Mouse (Mus musculus) lung, postnatal 36 days (tissue): ENCODE measurements around the gene Ndrg3.
A peak's percentile ranks its signal among the peaks of the same experiment; 100 is the strongest.
"Not testable (repeated sequence)": the region's sequence is repeated elsewhere in the genome, so short reads cannot be mapped to it uniquely, and the experiment has no call there.

Experiments used
- DNase-seq: peaks from one replicate; pipeline ENCODE4 v3.0.0; 2022; ENCODE audit warnings: mixed read lengths

Gene Ndrg3

DNA sequence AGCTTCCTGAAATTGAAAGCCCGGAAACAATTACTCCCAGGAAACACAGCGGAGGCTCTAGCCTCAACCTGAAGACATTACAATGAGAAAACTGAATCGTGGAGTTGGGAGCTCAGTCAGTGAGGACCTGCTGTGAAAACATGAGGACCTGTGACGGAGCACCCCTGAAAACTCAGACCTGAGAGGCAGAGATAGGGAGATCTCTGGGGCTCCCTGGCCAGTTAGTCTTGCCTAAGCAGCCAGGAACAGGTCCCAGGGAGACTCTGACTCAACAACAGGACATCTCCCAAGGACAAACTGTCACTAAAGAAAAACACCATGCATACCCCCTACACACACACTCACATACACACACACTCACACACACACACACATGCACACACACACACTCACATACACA, 93.5 kb downstream of the Ndrg3 start:
- DNase-seq: no peak

DNA sequence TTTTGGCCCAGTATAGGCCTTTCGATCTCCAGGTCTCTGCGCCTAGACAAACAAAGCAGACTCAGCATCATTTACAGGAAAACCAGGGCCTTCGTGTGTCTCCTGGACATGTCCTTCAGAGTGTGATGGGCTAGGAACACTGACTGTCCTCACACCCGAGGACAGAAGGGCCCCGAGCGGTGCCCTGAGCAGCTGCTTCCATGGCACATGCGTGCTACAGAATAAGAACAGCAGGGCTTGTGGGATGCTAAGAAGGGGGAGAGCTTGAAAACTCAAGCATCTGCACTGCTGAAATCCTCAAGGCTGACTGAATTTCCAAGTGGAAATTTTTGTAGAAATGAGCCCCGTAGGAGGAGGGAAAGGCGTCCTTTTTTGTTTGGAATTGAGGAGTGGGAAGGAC, 94.8 kb downstream of the Ndrg3 start:
- no peak for DNase-seq

DNA sequence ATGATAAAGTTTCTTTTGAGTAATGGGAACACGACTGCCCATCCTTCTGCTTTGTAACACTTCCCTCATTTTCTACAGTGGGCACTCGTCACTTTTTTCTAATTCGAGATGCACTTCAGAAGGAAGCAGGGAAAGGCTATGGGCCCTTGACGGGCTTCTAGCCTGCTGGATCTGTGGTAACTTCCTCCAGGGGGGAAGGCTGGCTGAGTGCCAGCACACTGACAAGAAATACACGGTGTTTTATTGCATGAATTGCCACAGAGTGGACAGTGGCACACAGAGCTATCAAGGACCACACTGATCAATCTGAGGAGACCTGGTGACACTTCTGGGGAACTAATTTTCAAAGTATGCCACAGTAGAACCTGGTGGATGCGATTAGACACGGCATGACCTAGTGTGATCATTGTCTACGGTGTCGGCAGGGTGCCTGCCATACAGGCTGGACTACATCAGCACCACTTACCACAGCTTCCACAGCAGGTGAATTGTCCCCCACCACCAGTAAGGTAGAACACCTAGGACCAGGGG, 95.4 kb downstream of the Ndrg3 start:
- DNase-seq: no peak

DNA sequence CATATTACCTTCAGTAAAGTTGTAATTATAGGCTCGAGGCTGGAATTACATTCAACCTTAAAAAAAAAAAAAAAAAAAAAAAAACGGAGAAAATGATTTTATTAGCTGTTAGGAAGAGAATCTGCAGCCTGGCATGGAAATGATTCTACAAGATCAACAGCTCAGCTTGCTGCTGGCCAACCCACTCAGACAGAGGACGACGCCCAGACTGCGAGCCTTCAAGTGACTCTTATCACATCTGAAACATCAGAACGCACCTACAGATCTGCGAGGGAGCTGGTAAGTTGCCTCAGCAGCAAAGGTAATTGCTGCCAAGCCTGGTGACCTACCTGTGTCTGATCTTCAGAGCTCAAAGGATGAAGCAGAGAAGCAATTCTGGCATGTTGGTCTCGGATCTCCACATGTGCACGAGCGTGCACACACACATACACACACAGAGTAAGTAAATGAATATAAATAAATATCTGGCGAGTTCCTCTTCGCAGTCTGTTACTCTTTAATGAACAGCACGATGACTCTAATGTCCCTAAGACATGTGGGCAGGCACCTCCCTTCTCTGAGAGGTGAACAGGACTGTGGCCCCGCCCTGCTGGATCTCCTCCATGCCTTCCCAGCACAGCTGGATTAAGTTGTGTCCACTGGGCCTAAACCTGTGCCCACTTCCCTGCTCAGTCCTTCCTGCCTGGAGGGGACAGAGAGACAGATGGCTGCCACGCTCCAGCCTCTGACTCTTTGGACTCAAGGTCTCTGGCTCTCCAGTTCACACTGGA, 97.2 kb downstream of the Ndrg3 start:
- no peak for DNase-seq

DNA sequence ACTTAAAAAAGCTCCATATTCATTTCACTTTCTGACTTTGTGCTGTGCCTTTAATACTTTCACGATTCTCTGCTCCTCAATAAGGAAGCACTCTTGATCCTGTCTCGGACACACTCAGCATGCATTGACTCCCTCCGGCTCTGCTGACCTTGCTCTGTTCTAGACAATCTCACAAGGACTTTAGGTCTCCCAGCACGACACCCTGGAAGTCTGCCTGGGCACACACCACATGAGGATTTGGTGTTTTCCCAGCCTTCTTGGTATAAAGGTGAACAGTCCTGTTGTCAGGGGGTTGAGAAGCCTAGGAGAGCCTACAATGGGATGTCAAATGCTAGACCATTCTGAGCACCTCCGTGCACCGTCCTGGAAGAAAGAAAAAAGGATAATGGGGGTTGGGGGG, 99.0 kb downstream of the Ndrg3 start:
- DNase-seq: no peak

DNA sequence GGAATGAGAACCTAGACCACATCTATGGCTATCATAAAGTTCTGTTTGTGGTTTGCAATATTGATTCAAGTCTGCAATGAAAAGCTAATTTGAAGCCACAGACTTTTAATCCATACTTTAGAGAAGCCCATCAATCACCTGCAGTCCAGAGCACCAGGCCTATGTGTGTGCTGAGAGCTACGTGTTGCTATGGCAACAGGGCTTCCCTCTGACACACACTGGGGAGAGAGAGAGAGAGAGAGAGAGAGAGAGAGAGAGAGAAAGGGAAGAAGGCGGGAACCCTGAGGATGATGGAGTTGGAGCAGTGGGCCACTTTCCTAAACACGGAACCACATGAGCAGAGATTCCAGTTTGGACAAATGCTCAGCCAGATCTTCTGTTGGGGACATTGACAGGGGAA, 99.6 kb downstream of the Ndrg3 start:
- DNase-seq: no peak

DNA sequence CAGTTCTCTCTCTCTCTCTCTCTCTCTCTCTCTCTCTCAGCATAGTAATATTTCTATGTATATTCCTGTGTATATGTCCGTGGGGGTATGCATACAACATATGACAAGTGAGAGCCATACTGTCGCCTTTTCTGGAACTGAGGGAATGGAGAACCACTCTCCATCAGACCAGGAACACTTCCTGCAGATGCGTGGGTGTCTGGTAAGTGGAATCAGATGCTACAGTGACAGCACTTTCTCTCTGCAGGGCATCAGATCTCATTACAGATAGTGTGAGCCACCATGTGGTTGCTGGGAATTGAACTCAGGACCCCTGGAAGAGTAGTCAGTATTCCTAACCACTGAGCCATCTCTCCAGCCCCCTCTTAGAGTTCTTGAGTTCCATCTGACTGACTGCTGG, 103.4 kb downstream of the Ndrg3 start:
- no peak for DNase-seq

DNA sequence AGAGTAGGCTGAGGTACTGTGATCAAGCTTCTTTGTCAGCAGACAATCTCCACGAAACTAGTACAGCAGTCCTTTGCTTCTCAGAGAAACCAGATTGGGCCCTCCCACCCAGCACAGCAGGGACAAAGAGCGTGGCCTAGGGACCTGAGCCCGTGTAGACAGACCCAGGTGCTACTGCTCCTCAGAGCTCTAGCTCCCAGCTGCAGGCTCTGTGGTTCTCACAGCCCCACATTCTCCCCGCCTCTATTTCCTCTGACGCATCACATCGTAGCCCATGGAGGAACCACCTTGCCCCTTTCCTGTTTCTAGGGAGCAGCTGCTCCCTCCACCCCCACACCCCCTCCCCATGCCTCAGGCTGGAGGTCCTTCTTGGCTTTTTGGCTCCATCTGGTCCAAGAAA, 104.8 kb downstream of the Ndrg3 start, which contains the start of gene Sla2:
Gene Sla2 (minus strand): TSS at position 176 of the 400 bp plus-strand sequence.
- DNase-seq: no peak

DNA sequence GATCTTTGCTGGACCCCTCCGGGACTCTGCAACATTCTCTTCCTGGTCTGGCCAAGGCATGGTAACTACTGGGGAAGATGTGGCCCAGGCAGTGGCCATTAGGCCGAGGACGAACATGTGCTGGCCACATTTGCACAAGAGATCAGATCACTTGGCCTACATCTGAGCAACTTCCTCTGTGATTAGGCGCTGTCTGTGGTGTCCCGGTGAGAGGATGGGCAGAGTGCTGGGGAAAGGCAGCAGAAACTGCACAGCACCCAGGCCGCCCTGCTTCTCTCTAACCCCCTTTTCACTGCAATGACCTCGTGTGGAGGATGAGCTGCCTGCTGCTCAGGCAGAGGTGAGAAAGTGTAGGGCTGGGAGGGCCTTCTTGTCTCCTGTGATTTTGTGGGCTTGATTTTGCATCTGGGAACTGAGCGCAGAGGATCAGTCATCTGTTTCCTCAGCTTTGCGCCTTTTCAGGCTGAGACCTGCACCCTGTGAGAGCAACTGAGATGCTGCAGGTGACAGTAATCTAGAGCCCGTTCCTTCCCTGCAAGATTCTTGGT, 105.7 kb downstream of the Ndrg3 start:
- DNase-seq: no peak

DNA sequence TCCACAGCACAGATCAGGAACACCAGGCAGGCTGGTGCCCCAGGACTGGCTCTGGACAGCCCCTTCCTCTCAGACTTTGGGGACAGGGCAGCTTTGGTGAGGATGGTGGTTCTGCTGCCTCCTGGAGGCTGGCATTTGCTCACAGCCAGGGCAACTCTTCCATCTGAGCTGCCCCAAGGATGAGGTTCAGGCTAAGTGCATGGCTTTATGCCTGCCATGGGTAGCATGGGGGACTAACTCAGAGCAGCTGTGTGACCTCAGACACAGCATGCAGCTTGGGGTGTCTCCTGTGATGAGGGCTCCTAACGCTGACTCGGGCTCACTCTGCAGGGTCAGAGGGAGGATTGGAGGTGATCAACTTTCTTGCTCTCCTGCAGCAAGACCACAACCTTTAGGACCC, 106.2 kb downstream of the Ndrg3 start:
- DNase-seq: not testable (repeated sequence)

DNA sequence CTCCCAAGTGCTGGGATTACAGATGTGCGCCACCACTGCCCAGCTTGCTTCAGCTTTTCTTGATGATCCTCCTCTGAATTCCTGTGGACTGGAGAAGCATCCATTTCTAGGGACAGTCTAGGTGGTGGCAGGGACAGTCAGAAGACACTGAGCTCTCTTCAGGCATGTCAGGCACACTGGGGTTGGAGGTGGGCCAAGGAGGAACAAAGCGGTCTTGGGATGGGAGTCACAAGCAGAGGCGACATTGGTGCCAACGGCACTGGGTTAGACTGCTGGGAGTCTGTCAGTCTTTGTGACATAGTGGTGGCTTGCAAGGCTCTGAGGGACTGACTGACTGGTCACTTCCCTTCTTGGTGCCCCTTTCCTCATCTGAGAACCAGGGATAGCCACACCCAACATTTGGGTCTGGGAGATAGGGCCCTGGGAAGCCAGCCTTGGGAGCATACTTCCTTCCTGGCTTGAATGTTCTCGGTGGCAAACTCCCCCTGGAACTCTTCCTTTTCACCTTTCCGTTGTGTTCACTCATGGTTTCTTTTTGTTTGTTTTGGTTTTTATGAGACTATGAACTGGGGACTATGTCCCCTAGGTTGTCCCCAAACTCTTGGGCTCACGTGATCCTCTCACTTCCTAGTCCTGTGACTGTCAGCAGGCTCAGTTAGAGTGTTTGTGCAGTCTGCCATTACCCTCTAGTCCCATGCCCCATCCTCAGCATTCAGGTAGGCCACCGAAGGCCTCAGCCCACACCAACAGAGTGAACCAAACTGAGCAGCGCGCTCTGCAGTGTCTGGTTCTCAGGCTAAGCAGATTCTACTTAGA, 107.3 kb downstream of the Ndrg3 start:
- DNase-seq: peak; percentile 29

DNA sequence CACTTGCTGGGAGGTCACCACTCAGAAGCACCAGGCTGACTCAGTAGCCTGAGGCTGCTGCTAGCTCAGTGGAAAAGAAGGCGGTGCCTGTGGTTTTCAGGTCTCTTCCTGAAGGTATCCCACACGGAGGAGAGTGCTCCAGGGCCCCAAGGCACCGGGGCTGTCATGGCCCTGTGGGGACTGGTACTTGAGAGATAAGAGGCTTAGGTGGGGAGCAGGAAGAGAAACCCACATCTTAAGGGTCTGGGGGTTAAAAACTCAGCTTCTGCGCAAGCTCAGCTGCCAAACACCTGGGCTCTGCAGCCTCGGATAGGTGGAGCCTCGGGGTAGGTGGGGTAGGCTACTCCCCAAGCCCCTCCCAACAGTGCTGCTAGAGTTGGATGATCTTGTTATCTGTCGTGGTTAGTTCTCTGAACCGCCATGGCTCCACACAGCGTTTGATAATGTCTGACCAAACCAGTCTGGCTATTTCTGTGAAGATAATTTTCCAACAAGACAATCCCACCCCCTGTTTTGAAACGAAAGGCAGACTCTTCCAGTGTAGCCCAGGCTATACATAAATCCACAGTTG, 109.3 kb downstream of the Ndrg3 start:
- no peak for DNase-seq

DNA sequence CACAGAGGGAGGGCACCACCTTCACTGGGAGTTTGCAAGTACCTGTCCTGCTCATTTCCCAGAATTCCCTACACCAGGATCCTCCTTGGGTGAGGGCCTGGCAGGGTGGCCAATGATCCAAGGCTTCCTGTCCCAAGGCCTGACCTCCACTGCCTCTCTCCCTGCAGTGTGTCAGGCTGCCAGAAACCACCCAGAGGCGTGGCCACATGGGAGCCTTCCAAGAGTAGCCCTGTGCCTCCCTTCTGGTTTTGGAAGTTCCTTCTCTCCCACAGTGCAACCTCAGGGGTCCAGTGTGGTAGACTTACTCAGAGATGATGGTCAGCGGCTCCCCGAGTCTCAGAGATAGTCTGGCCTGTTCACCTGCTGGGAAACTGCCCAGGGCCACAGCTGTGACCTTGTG, 112.3 kb downstream of the Ndrg3 start:
- no peak for DNase-seq

DNA sequence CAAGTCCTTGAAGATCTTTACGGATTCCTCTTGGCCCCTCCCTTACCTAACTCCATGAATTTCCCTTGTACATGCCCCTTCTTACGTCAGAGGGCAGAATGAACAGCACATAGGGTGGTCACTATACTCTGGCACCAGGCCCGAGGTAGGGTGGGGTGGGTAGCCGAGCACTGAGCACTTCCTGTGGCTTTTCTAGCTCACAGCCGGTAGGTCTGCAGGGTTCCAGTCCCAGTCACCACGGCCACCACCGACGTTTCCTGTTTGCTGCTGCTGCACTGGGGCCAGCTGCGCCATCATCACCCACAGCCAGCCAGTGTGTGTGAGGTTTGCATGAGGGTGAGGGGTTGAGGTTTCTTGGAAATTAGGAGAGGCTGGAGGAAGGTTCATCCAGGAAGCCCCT, 114.1 kb downstream of the Ndrg3 start:
- DNase-seq: peak; percentile 52
